Mouse (Mus musculus): ENCODE measurements around the gene Gm20388. TPM values are rescaled to one million over a fixed set of nuclear protein-coding genes. Genes with fewer than 3 reads are reported as not detected.

The Gm20388 gene
- polyA plus RNA-seq, 1 experiment from 2014 or later, result not detected

GRCm38 (mm10) chr8:124393927-124394326 is 4483.3 kb downstream of the Gm20388 start:
- Histone ChIP-seq H3K27ac (no peak overlapping the region), H3K4me1 (replicated peaks) (no peaks in the 10 kb centered on the region), H3K4me2 (no peak overlapping the region), H3K36me3 (no peaks in the 10 kb centered on the region), H3K9me3 (replicated peaks) (no peaks in the 10 kb centered on the region), H3K27me3 (no peaks in the 10 kb centered on the region), H3K4me3 (replicated peaks) (no peak overlapping the region), H3K9ac (no peak overlapping the region)
- ATAC-seq (ENCODE audit: low read depth) (no peak), DNase-seq (no peak)
- 62% methylated on average over 4 of the region's 4 CpGs for WGBS (ENCODE audit: insufficient replicate concordance)

GRCm38 (mm10) chr8:124394951-124395350 is 4484.3 kb downstream of the Gm20388 start:
- H3K4me3 ChIP-seq (replicated peaks), result no peak overlapping the region
- no peak overlapping the region for H3K27ac ChIP-seq
- no peak for DNase-seq
- H3K9me3 ChIP-seq (replicated peaks), result no peaks in the 10 kb centered on the region
- no peak for ATAC-seq (ENCODE audit: low read depth)
- no peaks in the 10 kb centered on the region for H3K27me3 ChIP-seq
- 79% methylated on average over 7 of the region's 7 CpGs for WGBS (ENCODE audit: insufficient replicate concordance)
- no peaks in the 10 kb centered on the region for H3K36me3 ChIP-seq
- no peaks in the 10 kb centered on the region for H3K4me1 ChIP-seq (replicated peaks)
- no peak overlapping the region for H3K9ac ChIP-seq
- no peak overlapping the region for H3K4me2 ChIP-seq

MicroRNAs within 50 kb of the gene (microRNA counts, 519-probe panel; counts per million panel counts)
- 114 counts per million for microRNA mmu-miR-1967

Small RNA genes lying within 50 kb of the gene (microRNA-seq; reads per million reads assigned to microRNA genes)
- gene Gm22715 (not detected), gene Gm24366 (not detected), gene Gm27530 (not detected), gene Mir1967 (not detected), gene Mir6396 (not detected), gene Mir7079 (not detected), gene Mir7080 (not detected), gene Mir7237 (1.5 reads per million), gene Mir7687 (0.88 reads per million)

Other genes starting within 250 kb of the Gm20388 start
- gene Wfdc1, start 244.5 kb upstream of the Gm20388 start, polyA plus RNA-seq (2015; fragmentation: Nextera tagmentation; extraction: Ambion mirVana), result 1.2 and 1.3 TPM in 2 replicates
- gene Atp2c2, start 210.8 kb upstream of the Gm20388 start, polyA plus RNA-seq (2015; fragmentation: Nextera tagmentation; extraction: Ambion mirVana), result 0.07 and 0.20 TPM in 2 replicates
- gene Tldc1, start 132.4 kb upstream of the Gm20388 start, polyA plus RNA-seq (2015; fragmentation: Nextera tagmentation; extraction: Ambion mirVana), result 4.3 and 4.5 TPM in 2 replicates
- 28.7 and 32.8 TPM in 2 replicates for gene Cotl1, start 70.3 kb upstream of the Gm20388 start, polyA plus RNA-seq (2015; fragmentation: Nextera tagmentation; extraction: Ambion mirVana)
- gene Klhl36, start 48.6 kb upstream of the Gm20388 start, polyA plus RNA-seq (2015; fragmentation: Nextera tagmentation; extraction: Ambion mirVana), result 4.9 and 5.1 TPM in 2 replicates
- 93.8 and 106 TPM in 2 replicates for gene Usp10, start 481 bp upstream of the Gm20388 start, polyA plus RNA-seq (2015; fragmentation: Nextera tagmentation; extraction: Ambion mirVana)
- 0.74 and 0.80 TPM in 2 replicates for gene Crispld2, start 81.6 kb downstream of the Gm20388 start, polyA plus RNA-seq (2015; fragmentation: Nextera tagmentation; extraction: Ambion mirVana)
- 16.3 and 17.1 TPM in 2 replicates for gene Zdhhc7, start 190.6 kb downstream of the Gm20388 start, polyA plus RNA-seq (2015; fragmentation: Nextera tagmentation; extraction: Ambion mirVana)
- 1.7 and 1.8 TPM in 2 replicates for gene 6430548M08Rik, start 203.3 kb downstream of the Gm20388 start, polyA plus RNA-seq (2015; fragmentation: Nextera tagmentation; extraction: Ambion mirVana)

All from liver, embryonic 13.5 days (tissue).